20 mouse cellular contexts compared by ENCODE assay signal in genomic region chr4:25272861-25273627, GRCm38 (mm10). TPM values are rescaled to one million over a fixed set of nuclear protein-coding genes. Genes with fewer than 3 reads are reported as not detected.
"Had no signal": no experiment of that assay in that cellular context is flagged by ENCODE, and none has a peak within 500 bp of the region (broad histone marks: within the 10 kb centered on the region; RNA-seq: fewer than 3 reads in every experiment).

No protein-coding gene starts in this region.

- H3K27ac ChIP-seq: kidney, postnatal 0 days; limb, embryonic 12.5 days; liver, embryonic 14.5 days; midbrain, embryonic 15.5 days; neural tube, embryonic 12.5 days; stomach, embryonic 15.5 days had no signal

- DNase-seq: kidney, adult 2 months; kidney, postnatal 36 days; liver; lung, adult 2 months; lung, postnatal 36 days; right cerebral cortex, adult 18-20 months; right cerebral cortex, postnatal 25 days; thymus, adult 2 months; thymus, postnatal 25 days had no signal

- H3K4me1 ChIP-seq: limb, embryonic 12.5 days; midbrain, embryonic 15.5 days; neural tube, embryonic 12.5 days; stomach, embryonic 15.5 days had no signal

- ATAC-seq: intestine, embryonic 16.5 days; lung, postnatal 0 days; midbrain, embryonic 15.5 days had no signal

- H3K27me3 ChIP-seq: limb, embryonic 12.5 days; megakaryocyte, embryonic 14.5 days; midbrain, embryonic 15.5 days; neural tube, embryonic 12.5 days; stomach, embryonic 15.5 days had no signal

- H3K4me3 ChIP-seq: limb, embryonic 12.5 days; megakaryocyte, embryonic 14.5 days; midbrain, embryonic 15.5 days; neural tube, embryonic 12.5 days; stomach, embryonic 15.5 days had no signal

- H3K4me2 ChIP-seq: limb, embryonic 12.5 days; midbrain, embryonic 11.5 days; midbrain, embryonic 15.5 days; neural tube, embryonic 12.5 days; stomach, embryonic 15.5 days had no signal

- H3K9me3 ChIP-seq: limb, embryonic 12.5 days; megakaryocyte, embryonic 14.5 days; midbrain, embryonic 15.5 days; neural tube, embryonic 12.5 days; stomach, embryonic 15.5 days had no signal

- H3K9ac ChIP-seq: limb, embryonic 12.5 days; liver, embryonic 14.5 days; midbrain, embryonic 15.5 days; neural tube, embryonic 12.5 days; stomach, embryonic 15.5 days had no signal

RNA-seq across cellular contexts. Expression of gene Fhl5, which starts 30.4 kb away (rescaled TPM):
- polyA plus RNA-seq: kidney, adult 2 months; limb, embryonic 12.5 days; liver, embryonic 14.5 days; midbrain, embryonic 11.5 days; neural tube, embryonic 12.5 days; small intestine, adult 2 months had no signal
